Mouse (Mus musculus): ENCODE results near the gene Adra2c. TPM values are rescaled to one million over a fixed set of nuclear protein-coding genes. Genes with fewer than 3 reads are reported as not detected.

The Adra2c gene
- under 1 TPM; 0.17 to 0.28 TPM for total RNA-seq (2021)
- long read RNA-seq, experiment 1 = 0 reads
- long read RNA-seq, experiment 2 = 0 reads

- intact Hi-C loops (cut with DNase I) = no loop called here
- no peak for DNase-seq
Measured at GRCm38 (mm10) chr5:35278019-35278418, at the start of gene Adra2c. Adra2c (plus strand) TSS chr5:35278319.

- no peak for DNase-seq
- intact Hi-C loops (cut with DNase I) = no loop called here
Measured at GRCm38 (mm10) chr5:35233142-35233541, 45.0 kb upstream of the Adra2c start.

- DNase-seq = no peak
- intact Hi-C loops (cut with DNase I) = no loop called here
Measured at GRCm38 (mm10) chr5:35237757-35238156, 40.4 kb upstream of the Adra2c start.

- no peak for DNase-seq
- intact Hi-C loops (cut with DNase I) = no loop called here
Measured at GRCm38 (mm10) chr5:35238627-35239026, 39.5 kb upstream of the Adra2c start.

- intact Hi-C loops (cut with DNase I) = no loop called here
- DNase-seq = no peak
Measured at GRCm38 (mm10) chr5:35241556-35241955, 36.6 kb upstream of the Adra2c start.

- DNase-seq = no peak
- intact Hi-C loops (cut with DNase I) = no loop called here
Measured at GRCm38 (mm10) chr5:35244204-35244603, 33.9 kb upstream of the Adra2c start.

- intact Hi-C loops (cut with DNase I) = no loop called here
- DNase-seq = no peak
Measured at GRCm38 (mm10) chr5:35245555-35246273, 32.4 kb upstream of the Adra2c start.

GRCm38 (mm10) chr5:35254964-35255716 lies 23.0 kb upstream of the Adra2c start:
- intact Hi-C loops (cut with DNase I) = no loop called here
- no peak for DNase-seq

- intact Hi-C loops (cut with DNase I) = no loop called here
- no peak for DNase-seq
Measured at GRCm38 (mm10) chr5:35263716-35264115, 14.4 kb upstream of the Adra2c start.

GRCm38 (mm10) chr5:35267486-35267885 lies 10.6 kb upstream of the Adra2c start:
- intact Hi-C loops (cut with DNase I) = no loop called here
- no peak for DNase-seq

- intact Hi-C loops (cut with DNase I) = no loop called here
- no peak for DNase-seq
Measured at GRCm38 (mm10) chr5:35275356-35275755, 2.8 kb upstream of the Adra2c start.

- no peak for DNase-seq
- intact Hi-C loops (cut with DNase I) = no loop called here
Measured at GRCm38 (mm10) chr5:35278741-35279695, 899 bp downstream of the Adra2c start.

- DNase-seq = no peak
- intact Hi-C loops (cut with DNase I) = no loop called here
Measured at GRCm38 (mm10) chr5:35279696-35280001, 1.5 kb downstream of the Adra2c start.

- no peak for DNase-seq
- intact Hi-C loops (cut with DNase I) = no loop called here
Measured at GRCm38 (mm10) chr5:35280002-35280782, 2.1 kb downstream of the Adra2c start.

- intact Hi-C loops (cut with DNase I) = no loop called here
- no peak for DNase-seq
Measured at GRCm38 (mm10) chr5:35280783-35281165, 2.7 kb downstream of the Adra2c start.

- intact Hi-C loops (cut with DNase I) = no loop called here
- no peak for DNase-seq
Measured at GRCm38 (mm10) chr5:35285281-35285680, 7.2 kb downstream of the Adra2c start.

GRCm38 (mm10) chr5:35286190-35286589 lies 8.1 kb downstream of the Adra2c start:
- intact Hi-C loops (cut with DNase I) = no loop called here

GRCm38 (mm10) chr5:35299621-35300020 lies 21.5 kb downstream of the Adra2c start:
- intact Hi-C loops (cut with DNase I) = no loop called here
- DNase-seq = no peak

More at GRCm38 (mm10) chr5:35286190-35286589, 8.1 kb downstream of the Adra2c start:
- no peak for DNase-seq

GRCm38 (mm10) chr5:35304191-35304590 lies 26.1 kb downstream of the Adra2c start:
- no peak for DNase-seq
- intact Hi-C loops (cut with DNase I) = no loop called here

GRCm38 (mm10) chr5:35305332-35305731 lies 27.2 kb downstream of the Adra2c start:
- no peak for DNase-seq
- intact Hi-C loops (cut with DNase I) = no loop called here
